Mouse (Mus musculus): ENCODE data around the gene Tspear.
A peak's percentile ranks its signal among the peaks of the same experiment; 100 is the strongest.
"Not testable (repeated sequence)": the region's sequence is repeated elsewhere in the genome, so short reads cannot be mapped to it uniquely, and the experiment has no call there.

Tspear gene

DNA sequence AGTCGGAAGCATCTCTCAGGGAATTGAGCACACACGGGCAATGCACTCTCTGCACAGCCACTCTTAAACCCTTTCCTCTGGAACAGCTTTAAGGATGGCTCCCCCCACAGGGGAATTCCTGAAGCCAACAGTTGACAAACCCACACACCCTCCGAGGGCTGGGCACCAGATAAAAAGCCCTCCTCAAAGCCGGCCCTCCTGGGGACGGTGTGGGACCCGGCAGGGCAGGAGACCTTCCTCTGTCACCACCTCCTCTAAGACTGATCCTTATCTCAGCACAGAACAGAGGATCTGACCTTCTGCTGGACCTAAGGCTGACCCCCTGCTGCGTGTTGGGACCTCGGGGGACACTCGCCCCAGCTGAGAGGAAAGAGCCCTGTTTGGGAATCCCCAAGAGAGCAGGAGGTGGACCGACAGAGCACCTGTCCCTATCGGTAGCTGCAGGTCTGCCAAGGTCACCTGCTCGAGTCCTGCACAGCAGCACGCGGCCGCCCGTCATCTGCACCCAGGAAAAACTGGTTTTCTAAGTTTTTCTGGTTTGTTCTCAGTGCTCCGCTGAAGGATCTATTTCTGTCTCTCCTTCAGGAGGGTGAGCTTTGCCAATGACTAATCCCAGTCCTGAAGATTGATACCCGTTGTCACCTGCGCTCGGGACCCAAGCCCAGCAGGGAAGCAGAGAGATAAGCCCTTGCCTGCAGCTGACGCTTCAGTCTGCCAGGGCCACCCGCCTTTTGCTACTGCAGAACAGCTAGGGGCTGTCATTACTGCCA lies at the start of gene Tspear:
Gene Tspear, plus strand, starts transcription at position 675 of the 770 bp plus-strand sequence.
- peak; percentile 55 to 74 for DNase-seq (ENCODE audit: low spot score in 2 of 2)

DNA sequence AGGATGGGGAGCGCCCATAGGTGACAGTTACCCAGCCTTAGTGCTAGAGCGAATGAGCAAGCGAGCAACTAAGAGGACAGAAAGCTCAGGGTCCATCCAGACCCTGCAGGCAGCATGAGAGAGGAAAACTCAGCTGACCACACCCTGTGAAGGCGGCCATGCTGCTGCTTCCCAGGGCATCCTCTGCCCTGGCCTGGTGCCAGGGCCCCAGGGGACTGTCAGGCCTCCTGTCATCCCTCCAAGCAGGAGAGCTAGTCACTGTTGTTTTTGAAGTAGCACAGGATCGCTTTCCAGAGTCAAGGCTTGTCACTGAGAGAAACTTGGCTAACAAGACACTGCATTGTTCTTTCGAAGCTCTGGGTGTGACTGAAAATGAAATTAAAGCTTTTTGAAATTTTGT lies 47.4 kb upstream of the Tspear start:
- DNase-seq (ENCODE audit: low spot score in 2 of 2): no peak

DNA sequence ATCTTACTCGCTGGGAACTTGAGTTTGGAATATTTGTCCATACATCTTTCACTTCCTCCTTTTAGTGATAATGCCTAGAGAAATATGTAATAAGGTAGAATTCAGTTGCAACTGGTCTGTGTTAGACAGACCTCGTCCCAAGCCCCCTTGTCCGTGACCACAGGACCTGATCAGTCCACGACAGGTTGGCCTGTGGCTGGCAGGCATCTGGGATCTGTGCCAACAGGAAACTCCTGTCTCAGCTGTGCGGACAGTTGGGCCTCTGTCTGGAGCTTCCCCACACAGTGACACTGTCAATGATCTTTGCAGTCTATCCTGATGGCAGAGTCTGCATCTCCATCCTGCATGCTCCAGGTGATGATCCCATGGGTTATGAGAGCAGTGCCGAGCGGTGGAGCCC lies 43.2 kb upstream of the Tspear start:
- DNase-seq (ENCODE audit: low spot score in 2 of 2): no peak

DNA sequence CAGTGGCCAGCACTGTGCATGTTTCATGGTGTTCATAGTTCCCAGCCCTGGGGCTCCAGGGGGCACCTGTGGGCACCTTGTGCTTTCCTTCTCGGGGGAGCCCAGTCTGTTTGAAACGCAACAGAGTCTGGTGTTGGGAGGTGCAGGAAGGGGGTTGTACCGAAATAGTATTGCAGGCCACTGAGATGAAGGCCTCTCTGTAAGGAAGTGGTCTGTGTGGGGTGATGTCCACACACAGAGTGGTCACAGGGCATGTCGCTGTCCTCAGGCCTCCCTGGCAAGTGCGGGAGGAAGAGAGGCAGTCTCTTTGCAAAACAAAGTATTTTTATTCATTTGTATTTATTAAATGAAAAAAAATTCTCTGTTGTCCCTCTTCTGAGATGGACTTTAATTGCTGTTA lies 40.8 kb upstream of the Tspear start:
- no peak for DNase-seq (ENCODE audit: low spot score in 2 of 2)

DNA sequence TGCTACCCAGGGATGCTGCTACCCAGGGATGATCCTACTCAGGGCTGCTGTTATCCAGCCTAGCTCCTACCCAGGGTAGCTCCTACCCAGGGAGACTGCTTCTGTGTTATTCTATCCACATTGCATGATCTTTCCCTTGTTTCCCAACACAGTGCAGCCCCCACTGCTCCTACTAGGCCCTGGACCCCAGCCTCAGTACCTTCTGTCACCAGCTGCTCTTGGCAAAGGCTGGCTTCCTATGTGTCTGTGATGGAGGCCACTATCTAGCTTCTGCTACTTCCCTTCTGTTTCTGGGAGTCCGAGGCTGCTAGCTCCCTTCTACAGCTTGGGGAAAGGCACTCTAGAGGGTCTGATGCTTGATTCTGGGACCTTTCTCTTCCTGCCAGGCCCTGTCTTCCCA lies 38.9 kb upstream of the Tspear start:
- no peak for DNase-seq (ENCODE audit: low spot score in 2 of 2)

DNA sequence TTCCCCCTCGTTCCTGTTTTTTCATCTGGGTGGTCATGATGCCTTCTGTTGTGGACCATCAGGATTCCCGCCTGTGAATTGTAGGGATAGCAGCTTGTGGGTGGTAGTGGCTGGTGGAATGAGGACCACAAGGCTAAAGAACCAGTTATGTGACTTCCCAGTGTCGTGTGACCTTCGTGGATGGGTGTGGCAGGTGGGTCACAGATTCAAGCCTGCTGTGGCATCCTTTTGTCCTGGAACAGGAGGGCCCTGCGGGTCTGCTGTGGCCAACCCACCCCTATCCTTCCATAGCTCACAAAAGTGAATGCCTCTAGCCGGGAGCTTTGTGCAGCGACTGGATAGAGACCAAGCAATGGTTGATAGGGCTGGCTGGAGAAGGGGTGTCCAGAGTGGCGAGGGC lies 38.5 kb upstream of the Tspear start:
- DNase-seq (ENCODE audit: low spot score in 2 of 2): no peak

DNA sequence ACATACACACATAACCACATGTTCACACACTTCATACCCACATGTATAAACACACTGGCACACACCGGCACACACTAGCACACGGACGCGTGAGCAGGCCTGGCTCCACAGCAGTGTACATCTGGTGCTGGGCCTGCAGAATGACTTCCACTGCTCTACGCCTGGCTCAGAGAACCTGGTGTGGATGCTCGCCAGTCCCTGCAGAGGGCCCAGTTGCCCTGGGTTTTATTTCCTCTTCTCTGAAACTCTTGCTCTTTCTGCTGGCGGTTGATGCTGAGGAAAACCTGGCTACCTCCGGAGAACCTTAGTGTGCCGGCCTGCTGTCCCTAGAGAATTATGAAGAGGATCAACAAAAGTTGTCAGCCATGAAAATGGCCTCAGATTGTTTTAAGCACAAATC lies 34.3 kb upstream of the Tspear start:
- DNase-seq (ENCODE audit: low spot score in 2 of 2): no peak

DNA sequence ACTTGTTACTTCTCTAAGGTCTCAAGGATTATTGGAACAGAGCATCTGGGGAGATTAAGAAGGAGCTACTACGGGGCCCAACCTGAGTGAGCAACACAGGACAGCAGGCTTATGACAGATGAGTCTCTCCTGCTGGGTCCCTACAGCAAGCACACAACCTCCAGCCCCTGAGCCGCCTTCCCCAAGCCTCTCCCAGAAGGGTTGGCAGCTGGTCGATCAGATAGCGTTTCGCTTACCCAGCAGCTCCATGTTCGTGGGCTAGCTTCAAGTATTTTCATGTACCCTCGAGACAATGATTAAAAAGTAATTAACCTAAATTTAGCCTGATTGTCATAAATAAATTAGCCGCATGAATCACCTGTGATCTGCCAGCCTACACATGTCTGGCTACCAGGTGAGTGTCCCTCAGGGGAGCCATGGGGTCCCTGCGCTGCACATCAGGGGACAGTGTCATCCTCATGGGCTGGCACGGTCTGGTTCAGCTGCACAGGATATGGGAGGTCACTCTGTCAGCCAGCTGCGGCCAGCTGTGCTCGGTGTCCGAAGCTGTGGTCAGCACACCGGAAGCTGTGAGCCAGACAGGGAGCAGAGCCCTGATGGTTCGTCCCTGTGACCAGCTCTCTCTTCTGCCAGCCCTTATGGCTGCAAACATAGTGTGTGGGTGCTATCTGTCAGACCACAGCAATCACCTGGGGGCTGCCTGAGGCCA lies 27.9 kb upstream of the Tspear start:
- no peak for DNase-seq (ENCODE audit: low spot score in 2 of 2)

DNA sequence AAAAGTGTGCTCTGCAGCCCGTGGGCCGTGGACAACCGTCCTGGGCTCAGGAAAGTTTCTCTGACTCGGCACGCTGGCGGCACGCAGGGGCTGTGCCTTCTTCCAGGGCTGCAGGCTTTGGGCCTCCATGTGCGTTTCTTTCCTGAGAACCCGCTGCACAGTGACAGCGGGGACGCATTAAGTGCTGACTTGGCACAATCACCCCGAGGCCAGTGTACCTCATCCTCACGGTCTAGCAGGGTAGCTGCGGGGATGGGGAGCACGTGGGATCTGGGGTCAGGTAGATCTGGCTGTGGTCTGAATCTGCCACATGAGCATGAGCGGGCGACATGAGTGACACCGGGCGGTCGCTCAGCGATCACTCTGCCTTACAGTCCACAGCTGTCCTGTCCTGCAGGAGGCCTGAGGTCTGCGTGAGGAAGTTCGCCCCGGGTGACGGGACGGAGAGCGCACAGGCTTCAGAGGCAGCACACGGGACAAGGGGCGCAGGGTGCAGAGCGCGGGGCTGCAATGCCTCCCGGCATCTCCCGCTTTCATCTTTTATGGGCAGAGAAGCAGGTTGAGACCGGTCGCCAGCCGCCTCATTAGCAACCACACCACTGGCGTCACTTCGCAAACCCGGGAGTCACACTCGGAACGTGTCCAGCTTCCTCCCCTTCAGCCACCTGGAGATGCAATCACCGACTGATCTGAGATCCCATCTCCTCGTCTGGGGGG lies 22.3 kb upstream of the Tspear start:
- no peak for DNase-seq (ENCODE audit: low spot score in 2 of 2)

DNA sequence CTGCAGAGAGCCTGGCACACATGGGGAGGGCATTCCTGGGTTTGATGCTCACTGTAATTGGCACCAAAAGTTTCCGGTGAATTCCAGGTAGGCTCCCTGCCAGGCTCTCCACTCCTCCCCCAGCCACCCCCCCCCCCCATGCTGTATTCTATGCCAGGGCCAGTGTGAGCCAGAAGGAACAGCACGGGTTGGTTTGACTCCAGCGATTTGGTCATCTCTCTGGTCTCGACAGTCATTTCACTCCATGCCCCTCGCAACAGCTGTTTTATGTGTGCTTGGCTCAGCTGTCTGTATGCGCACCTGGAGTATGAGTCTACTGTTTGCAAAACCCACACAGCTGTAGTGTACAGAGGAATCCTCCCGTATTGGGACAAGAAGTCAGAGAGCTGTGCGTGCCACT lies 20.0 kb upstream of the Tspear start:
- no peak for DNase-seq (ENCODE audit: low spot score in 2 of 2)

DNA sequence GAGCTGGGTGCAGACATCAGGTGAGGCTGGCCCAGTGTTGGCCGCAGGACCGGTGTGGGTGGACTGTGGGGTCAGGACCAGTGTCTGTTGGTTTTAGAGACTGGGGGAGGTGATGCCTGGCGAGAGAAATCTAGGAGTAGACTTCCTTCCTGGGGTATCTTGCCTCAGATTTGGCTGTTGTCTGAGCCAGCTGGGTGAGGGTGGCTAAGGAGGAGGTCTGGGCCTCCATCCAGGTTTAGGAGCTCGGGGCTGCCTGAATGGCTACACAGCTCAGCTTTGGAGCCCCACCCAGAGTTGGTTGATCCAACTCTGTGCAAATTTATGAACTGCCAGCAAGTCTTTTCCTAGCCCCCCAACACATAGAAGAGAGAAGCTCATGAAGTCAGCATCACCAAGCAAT lies 19.0 kb upstream of the Tspear start:
- DNase-seq (ENCODE audit: low spot score in 2 of 2): no peak

DNA sequence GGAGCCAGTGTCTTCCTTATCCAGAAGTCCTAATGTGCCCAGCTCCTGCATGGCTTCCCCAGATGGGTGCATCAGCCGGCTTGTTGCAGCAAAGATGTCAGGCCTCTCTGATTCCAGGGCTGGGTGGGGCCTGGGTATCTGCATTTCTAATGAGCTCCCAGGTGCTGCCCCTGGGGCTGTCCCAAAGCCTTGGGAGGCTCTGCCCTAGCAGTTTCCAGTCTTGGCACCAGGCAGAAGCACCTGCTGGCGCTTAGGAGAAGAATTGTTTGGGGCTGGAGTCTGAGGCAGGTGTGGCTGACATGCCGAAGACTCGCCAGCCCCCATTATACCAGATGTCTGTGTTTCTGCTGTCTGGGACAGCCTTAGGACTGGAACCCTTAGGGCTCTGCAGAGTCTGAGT lies 15.7 kb upstream of the Tspear start:
- no peak for DNase-seq (ENCODE audit: low spot score in 2 of 2)

DNA sequence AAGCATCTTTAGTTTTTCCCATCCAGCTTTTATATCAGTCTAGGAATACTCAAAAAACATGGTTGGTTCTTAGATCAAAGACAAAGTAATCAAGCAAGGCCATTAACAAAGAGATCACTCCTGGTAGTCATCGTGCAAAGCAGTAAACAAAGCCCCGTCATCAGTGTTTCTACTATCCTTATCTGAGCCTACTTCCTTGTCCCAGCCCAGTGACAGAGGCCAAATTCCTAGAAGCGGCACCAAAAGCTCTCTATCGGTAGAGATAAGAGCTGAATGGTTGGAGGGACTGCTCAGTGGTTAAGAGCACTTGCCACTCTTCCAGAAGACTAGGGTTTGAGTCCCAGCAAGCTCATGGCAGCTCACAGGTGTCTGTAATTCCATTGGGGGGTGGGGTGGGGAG lies 14.8 kb upstream of the Tspear start:
- DNase-seq (ENCODE audit: low spot score in 2 of 2): no peak

DNA sequence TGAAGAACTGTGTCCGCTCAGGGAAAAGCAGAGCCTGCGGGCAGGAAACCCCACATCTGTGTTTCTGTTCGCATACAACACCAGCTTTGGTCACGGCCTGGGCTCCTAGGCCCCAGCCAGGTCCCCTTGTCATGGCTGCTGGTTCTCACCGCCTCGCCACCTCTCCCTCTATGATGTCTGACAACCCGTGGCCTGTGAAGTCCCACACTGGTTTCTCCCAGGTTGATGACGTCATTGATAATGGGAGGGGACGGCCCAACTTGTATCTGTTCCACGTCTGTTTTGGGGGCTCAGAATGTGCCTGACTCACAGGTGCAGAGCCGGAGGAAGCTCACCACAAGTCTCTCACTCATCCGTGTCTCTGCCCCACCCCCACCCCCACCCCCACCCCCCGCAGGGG lies 12.6 kb upstream of the Tspear start:
- no peak for DNase-seq (ENCODE audit: low spot score in 2 of 2)

DNA sequence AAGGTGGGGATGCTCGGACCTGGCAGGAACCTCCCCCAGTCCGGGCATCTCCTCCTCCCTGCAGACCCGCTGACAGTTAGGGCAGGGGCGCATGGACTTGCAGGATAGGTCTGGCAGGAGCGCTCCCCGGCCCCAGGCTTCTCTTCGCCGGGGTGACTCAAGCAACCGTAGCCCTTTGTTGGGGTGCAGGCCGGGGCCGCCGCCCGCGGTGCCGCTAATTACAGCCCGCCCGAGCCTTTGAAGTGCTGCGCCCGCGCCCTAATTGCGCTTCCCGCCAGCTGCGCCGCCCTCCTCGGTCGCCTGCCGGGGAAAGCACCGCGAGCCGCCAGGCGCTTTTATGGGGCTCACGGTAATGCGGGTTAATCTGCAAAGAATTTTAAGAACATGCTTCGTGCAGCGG lies 8.8 kb upstream of the Tspear start:
- no peak for DNase-seq (ENCODE audit: low spot score in 2 of 2)

DNA sequence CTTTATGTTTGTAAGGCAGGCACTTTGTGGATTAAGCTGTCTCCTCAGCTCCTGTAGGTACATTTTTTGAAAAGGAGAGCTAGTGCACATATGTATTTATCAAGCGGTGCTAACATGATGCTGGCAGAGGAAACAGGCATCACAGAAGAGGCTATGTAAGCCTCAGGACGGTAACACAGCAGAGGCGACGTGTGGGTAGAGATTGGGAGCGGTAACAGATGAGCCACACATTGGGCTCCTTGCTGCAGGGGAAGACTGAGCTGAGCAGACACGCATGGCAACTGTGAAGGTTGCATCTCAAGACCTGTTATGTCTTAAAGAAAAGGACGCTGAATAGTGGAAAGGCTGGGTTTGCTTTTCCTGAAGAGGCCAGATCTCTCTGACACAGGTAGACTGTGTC lies 3.4 kb upstream of the Tspear start:
- DNase-seq (ENCODE audit: low spot score in 2 of 2): no peak

DNA sequence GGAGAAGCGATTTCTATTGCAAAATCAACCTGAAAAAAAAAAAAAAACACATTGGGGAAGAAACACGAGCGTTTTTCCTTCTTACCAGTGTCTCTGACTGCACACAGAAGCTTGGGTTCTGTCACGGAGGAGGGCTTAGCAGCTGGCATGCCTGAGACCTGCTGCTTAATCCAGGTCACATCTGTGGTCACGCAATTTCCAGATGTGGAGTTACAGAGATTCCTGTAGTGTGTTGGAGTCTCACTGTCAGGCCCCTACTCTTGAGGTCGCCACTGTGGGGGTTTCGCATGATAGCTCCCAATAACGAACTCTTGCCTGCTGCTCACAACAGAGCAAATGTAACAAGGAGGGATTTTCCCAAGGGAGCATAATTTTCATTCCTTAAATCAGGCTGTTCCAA lies 2.2 kb upstream of the Tspear start:
- DNase-seq (ENCODE audit: low spot score in 2 of 2): no peak

DNA sequence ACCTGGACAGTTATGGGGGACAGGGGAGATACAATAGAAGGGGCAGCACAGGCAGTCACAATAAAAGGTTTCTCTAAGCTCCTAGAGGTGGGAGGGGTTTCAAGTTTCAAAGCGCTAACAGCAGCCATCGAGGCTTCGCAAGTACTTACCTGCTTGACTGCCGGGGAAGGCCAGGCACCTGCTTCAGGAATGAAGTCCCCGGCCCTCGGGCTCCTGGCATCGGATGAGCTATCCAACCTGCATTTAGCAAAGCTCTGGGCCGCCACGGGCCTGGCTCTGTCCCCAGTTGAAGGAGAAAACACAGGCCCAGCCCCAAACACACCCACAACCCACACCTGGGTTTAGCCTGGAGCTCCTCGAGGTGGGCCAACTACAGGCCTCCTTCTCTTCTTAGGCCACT lies 652 bp downstream of the Tspear start:
- DNase-seq (ENCODE audit: low spot score in 2 of 2): no peak

DNA sequence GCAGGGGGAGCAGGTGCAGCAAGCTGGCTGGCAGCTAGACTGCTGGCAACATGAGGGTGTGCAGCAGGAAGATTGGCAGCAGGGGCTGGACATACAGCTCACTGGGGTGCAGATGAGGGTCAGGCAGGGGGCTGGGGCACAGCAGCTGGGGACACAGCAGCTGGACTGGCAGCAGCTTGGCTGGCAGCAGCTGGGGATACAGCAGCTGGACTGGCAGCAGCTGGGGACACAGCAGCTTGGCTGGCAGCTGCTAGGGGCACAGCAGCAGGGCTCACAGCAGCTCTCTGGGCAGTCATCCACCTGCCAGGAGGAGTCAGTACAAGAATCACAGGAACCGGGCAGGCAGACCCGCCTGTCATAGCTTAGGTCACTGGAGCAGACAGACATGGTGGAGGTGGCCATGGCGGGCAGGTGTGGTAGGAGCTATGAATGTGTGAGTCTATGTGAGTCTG lies 4.0 kb downstream of the Tspear start, which contains the start of gene Gm19402:
Gene Gm19402, minus strand, starts transcription at position 402 of the 452 bp plus-strand sequence.
- DNase-seq (ENCODE audit: low spot score in 2 of 2): not testable (repeated sequence)

DNA sequence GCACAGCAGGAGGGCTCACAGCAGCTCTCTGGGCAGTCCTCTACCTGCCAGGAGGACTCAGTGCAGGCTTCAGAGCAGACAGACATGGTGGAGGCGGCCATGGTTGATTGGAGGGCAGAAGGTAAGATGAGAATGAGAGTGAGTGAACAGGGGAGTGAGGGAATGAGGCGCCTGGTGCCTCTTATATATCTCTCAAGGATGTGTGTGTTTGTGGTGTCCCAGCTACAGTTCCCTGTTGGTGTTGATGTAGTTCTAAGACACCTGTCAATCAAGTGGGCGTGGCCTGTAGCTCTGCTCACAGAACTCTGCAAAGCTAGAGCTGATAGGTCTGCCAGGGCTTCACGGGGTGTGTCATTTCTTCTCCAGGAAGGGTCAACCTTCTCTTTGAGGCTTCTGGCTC lies 10.8 kb downstream of the Tspear start, which contains the start of gene Gm9508:
Gene Gm9508, minus strand, starts transcription at position 101 of the 400 bp plus-strand sequence.
- DNase-seq (ENCODE audit: low spot score in 2 of 2): no peak

DNA sequence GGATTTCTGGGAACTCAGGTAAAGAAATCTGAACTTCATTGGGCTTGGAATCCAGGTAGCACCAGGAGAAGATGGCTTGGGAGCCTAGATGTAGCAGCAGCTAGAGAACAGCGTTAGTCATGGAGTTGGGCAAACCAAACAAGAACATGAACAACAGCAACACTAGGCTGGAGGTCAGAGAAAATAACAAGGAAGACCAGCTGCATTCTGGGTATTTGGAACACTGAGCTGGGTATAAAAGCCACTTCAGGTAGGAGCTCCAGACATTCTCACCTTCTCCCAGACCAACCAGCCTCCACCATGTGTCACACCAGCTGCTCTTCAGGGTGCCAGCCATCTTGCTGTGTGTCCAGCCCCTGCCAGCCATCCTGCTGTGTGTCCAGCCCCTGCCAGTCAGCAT lies 20.0 kb downstream of the Tspear start, which contains the start of gene Gm10272:
Gene Gm10272, plus strand, starts transcription at position 301 of the 400 bp plus-strand sequence.
- no peak for DNase-seq (ENCODE audit: low spot score in 2 of 2)

DNA sequence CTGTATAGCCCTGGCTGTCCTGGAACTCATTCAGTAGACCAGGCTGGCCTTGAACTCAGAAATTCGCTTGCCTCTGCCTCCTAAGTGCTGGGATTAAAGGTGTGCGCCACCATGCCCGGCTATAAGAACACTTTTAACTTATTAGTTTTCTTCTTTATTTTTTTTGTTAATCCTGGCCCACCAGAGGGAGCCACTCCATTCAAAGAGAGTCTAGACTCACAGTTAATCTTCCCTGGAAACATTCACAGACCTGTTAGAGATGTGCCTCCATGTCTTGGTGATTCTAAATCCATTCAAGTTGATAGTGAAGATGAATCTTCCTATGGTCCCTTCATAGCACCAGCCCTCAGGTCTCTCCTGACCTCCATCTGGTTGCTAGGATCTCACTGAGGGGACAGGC lies 23.5 kb downstream of the Tspear start:
- no peak for DNase-seq (ENCODE audit: low spot score in 2 of 2)
